Mouse (Mus musculus) large intestine, adult 2 months (tissue): ENCODE results near the gene Slc39a7. TPM values are rescaled to one million over a fixed set of nuclear protein-coding genes. Genes with fewer than 3 reads are reported as not detected.
"Not testable (repeated sequence)": the region's sequence is repeated elsewhere in the genome, so short reads cannot be mapped to it uniquely, and the experiment has no call there.

ENCODE experiments used
- DNase-seq: peaks from one replicate; pipeline ENCODE4 v3.0.0-alpha.2; 2012; ENCODE audit warnings: low read depth, low spot score
- WGBS: fragments of 180-500 bp; shearing (Covaris S2); methylation state at CpG from one replicate; pipeline ENCODE4 v1.1.7; 2018; 5-methylcytosine and 5-hydroxymethylcytosine counted together
- polyA plus RNA-seq: library from polyadenylated mRNA; depleted of rRNA; stranded (reverse); fragments of >200 nt; gene quantifications from 2 replicates; pipeline ENCODE4 v1.2.3, GENCODE M21; 2012

Slc39a7 gene
- polyA plus RNA-seq, 1 experiment, result 133 TPM

GRCm38 (mm10) chr17:34006570-34006969 lies 24.9 kb downstream of the Slc39a7 start:
- 43% methylated on average over 2 of the region's 2 CpGs for WGBS
- no peak for DNase-seq

- 3% methylated on average over 5 of the region's 5 CpGs for WGBS
- DNase-seq, result no peak
Observed at GRCm38 (mm10) chr17:34003426-34003825, 28.1 kb downstream of the Slc39a7 start.

GRCm38 (mm10) chr17:34000796-34001195 lies 30.7 kb downstream of the Slc39a7 start:
- DNase-seq, result not testable (repeated sequence)
- 46% methylated on average over 2 of the region's 2 CpGs for WGBS

- peak; percentile 85 for DNase-seq
- WGBS, result under 1% methylated on average over 30 of the region's 30 CpGs
Observed at GRCm38 (mm10) chr17:34000150-34000537, 31.3 kb downstream of the Slc39a7 start, which contains the start of gene H2-K1. TSS of gene H2-K1 (minus strand) at chr17:34000347.

GRCm38 (mm10) chr17:33999341-34000149 lies 31.9 kb downstream of the Slc39a7 start:
- WGBS, result 1% methylated on average over 87 of the region's 87 CpGs
- no peak for DNase-seq

GRCm38 (mm10) chr17:33998697-33999096 lies 32.8 kb downstream of the Slc39a7 start:
- 45% methylated on average over 5 of the region's 5 CpGs for WGBS
- not testable (repeated sequence) for DNase-seq

- DNase-seq, result not testable (repeated sequence)
Observed at GRCm38 (mm10) chr17:33997025-33997424, 34.5 kb downstream of the Slc39a7 start.

GRCm38 (mm10) chr17:33995651-33996050 lies 35.8 kb downstream of the Slc39a7 start:
- 64% methylated on average over 3 of the region's 3 CpGs for WGBS
- DNase-seq, result no peak

More at GRCm38 (mm10) chr17:33997025-33997424, 34.5 kb downstream of the Slc39a7 start:
- 93% methylated on average over 2 of the region's 2 CpGs for WGBS

GRCm38 (mm10) chr17:33994959-33995358 lies 36.5 kb downstream of the Slc39a7 start:
- 94% methylated on average over 8 of the region's 8 CpGs for WGBS
- DNase-seq, result no peak

GRCm38 (mm10) chr17:33991788-33992664 lies 39.5 kb downstream of the Slc39a7 start:
- 30% methylated on average over 10 of the region's 10 CpGs for WGBS
- DNase-seq, result no peak

- DNase-seq, result not testable (repeated sequence)
- WGBS, result 8% methylated on average over 8 of the region's 8 CpGs
Observed at GRCm38 (mm10) chr17:33982136-33982535, 49.3 kb downstream of the Slc39a7 start.

- peak; percentile 81 for DNase-seq
- WGBS, result under 1% methylated on average over 27 of the region's 27 CpGs
Observed at GRCm38 (mm10) chr17:33981192-33981909, 50.1 kb downstream of the Slc39a7 start.

GRCm38 (mm10) chr17:33980181-33981035 lies 51.1 kb downstream of the Slc39a7 start:
- 78% methylated on average over 19 of the region's 19 CpGs for WGBS
- no peak for DNase-seq

GRCm38 (mm10) chr17:33979512-33980050 lies 51.9 kb downstream of the Slc39a7 start:
- WGBS, result 59% methylated on average over 6 of the region's 6 CpGs

GRCm38 (mm10) chr17:33978631-33979031 lies 52.9 kb downstream of the Slc39a7 start:
- under 1% methylated on average over 17 of the region's 17 CpGs for WGBS
- peak; percentile 93 for DNase-seq

More at GRCm38 (mm10) chr17:33979512-33980050, 51.9 kb downstream of the Slc39a7 start:
- no peak for DNase-seq
